Mouse (Mus musculus): ENCODE measurements around the gene Gm4869.

The Gm4869 gene

GRCm38 (mm10) chr5:140538111-140538683 lies 92.8 kb downstream of the Gm4869 start:
- no peak for DNase-seq

- DNase-seq: peak; percentile 72
These were observed 94.7 kb downstream of the Gm4869 start for GRCm38 (mm10) chr5:140540106-140540505.

- DNase-seq: peak; percentile 48
These were observed 97.5 kb downstream of the Gm4869 start for GRCm38 (mm10) chr5:140542811-140543575.
